Mouse (Mus musculus) embryonic facial prominence, embryonic 13.5 days (tissue): Measurements from ENCODE around the gene Fndc7. TPM values are rescaled to one million over a fixed set of nuclear protein-coding genes. Genes with fewer than 3 reads are reported as not detected.

Experiments
- ATAC-seq: fragments of 200-750 bp; cut with Nextera tagmentation; 2 replicates; pipeline ENCODE4 v1.8.0; 2017; ENCODE audit warnings: low read depth; ENCODE audit not compliant: insufficient number of reproducible peaks, insufficient read depth, low FRiP score, low TSS enrichment
- H3K27ac ChIP-seq: fragments of 300-500 bp; sonication (generic); 2 replicates; pipeline ENCODE4 v1.5.1; 2015; ENCODE audit warnings: moderate library complexity, mild to moderate bottlenecking, inconsistent platforms
- H3K27me3 ChIP-seq: fragments of 300-500 bp; sonication (generic); 2 replicates; pipeline ENCODE4 v1.6.1; 2015; ENCODE audit warnings: mild to moderate bottlenecking, inconsistent platforms
- H3K36me3 ChIP-seq: fragments of 300-500 bp; sonication (generic); 2 replicates; pipeline ENCODE4 v1.6.1; 2015; ENCODE audit warnings: mild to moderate bottlenecking, inconsistent platforms
- H3K4me1 ChIP-seq: fragments of 300-500 bp; sonication (generic); 2 replicates; pipeline ENCODE4 v1.6.1; 2015; ENCODE audit warnings: inconsistent platforms
- H3K4me2 ChIP-seq: fragments of 300-500 bp; sonication (generic); 2 replicates; pipeline ENCODE4 v1.6.1; 2015; ENCODE audit warnings: moderate library complexity, mild to moderate bottlenecking, inconsistent platforms
- H3K4me3 ChIP-seq: fragments of 300-500 bp; sonication (generic); 2 replicates; pipeline ENCODE4 v1.5.1; 2015; ENCODE audit warnings: mild to moderate bottlenecking, inconsistent platforms
- H3K9ac ChIP-seq: fragments of 300-500 bp; sonication (generic); 2 replicates; pipeline ENCODE4 v1.6.1; 2015; ENCODE audit warnings: mild to moderate bottlenecking, inconsistent platforms
- H3K9me3 ChIP-seq: fragments of 300-500 bp; sonication (generic); 2 replicates; pipeline ENCODE4 v1.6.1; 2016; ENCODE audit warnings: inconsistent platforms
- WGBS: fragments of 180-500 bp; shearing (Covaris S2); methylation state at CpG from one replicate; pipeline ENCODE4 v1.1.7; 2015; ENCODE audit warnings: mixed read lengths; 5-methylcytosine and 5-hydroxymethylcytosine counted together
- polyA plus RNA-seq: library from polyadenylated mRNA; unstranded; fragments of >200 nt; fragmentation: Nextera tagmentation; extraction: Ambion mirVana; gene quantifications from 2 replicates; pipeline ENCODE4 v1.2.1, GENCODE M21; 2015

The Fndc7 gene
- polyA plus RNA-seq = 0.18 and 0.23 TPM in 2 replicates

DNA sequence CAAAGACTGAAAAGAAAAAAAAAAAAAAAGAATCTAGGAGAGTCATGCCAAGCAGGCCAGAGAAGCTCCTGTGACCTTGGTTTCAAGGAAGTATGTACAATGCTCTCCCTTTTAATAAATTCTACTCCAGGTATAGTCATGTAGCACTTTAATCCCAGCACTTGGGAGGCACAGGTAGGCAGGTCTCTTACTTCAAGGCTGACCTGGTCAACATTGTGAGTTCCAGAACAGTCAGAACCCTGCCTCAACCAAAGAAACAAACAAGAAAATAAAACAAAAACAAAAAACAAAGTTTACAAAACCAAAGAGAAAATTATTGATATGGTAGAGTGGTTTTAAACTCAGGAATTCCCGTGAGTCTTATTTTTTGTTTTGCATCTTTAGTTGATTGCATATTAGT, at the start of gene Fndc7:
Fndc7 (minus strand) TSS at position 101 of the 400 bp plus-strand sequence.
- no peak within 1 kb of the TSS for H3K4me3 ChIP-seq
- ATAC-seq = no peak
- no peak within 1 kb of the TSS for H3K9ac ChIP-seq
- H3K4me1 ChIP-seq = no peaks in the 10 kb centered on the region
- no peak within 1 kb of the TSS for H3K27ac ChIP-seq
- 92% methylated on average over 1 of the region's 1 CpGs for WGBS
- no peaks in the 10 kb centered on the region for H3K36me3 ChIP-seq
- no peaks in the 10 kb centered on the region for H3K27me3 ChIP-seq
- H3K4me2 ChIP-seq = no peak within 1 kb of the TSS
- no peaks in the 10 kb centered on the region for H3K9me3 ChIP-seq

DNA sequence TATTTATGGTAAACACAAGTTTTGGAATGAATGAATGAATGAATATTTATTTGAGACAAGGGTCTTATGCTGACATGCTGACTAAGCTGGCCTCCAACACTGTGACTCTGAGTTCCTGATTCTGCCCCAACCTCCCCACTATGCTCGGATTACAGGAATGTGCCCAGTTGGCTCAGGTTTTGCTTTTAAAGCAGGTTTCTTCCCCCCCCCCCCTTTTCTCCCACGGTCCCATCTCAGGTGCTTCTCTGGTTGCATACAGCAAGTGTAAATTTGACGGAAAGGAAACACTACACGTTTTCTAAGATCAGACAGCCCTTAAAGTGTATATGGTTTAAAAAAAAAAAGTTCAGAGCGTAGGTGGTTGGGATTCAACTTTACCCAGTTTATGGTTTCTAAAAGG, 49.8 kb upstream of the Fndc7 start, which contains the start of gene Henmt1:
Henmt1 (plus strand) TSS at position 301 of the 400 bp plus-strand sequence.
- H3K4me3 ChIP-seq = peak within 1 kb of the TSS; percentile 41
- peak within 1 kb of the TSS; percentile 61 for H3K4me2 ChIP-seq
- no peak within 1 kb of the TSS for H3K27ac ChIP-seq
- no peaks in the 10 kb centered on the region for H3K9me3 ChIP-seq
- WGBS = 64% methylated on average over 5 of the region's 5 CpGs
- no peaks in the 10 kb centered on the region for H3K27me3 ChIP-seq
- H3K4me1 ChIP-seq = 0 out of 2 replicates have a peak, but pooled peaks cover 3% of the 10 kb centered on the region
- no peak for ATAC-seq
- peak within 1 kb of the TSS; percentile 55 for H3K9ac ChIP-seq
- no peaks in the 10 kb centered on the region for H3K36me3 ChIP-seq

DNA sequence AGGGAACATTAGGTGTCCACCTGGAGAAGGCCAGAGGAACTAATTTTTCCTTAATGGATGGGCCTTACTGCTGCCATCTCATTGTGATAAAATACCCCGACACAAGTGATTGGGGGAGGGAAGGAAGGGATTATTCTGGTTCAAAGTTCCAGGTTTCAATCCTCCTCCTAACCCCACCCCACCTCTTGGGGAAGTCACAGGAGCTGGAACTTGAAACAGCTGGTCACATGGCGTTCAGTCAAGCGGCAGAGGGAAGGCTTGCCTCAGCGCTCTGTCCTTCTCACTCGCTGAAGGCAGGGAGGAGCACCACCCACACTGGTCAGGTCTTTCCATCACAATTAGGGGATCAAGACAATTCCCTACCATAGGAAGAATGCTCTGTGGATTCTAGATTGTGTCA, 48.9 kb upstream of the Fndc7 start:
- H3K4me2 ChIP-seq = no peak overlapping the region
- no peaks in the 10 kb centered on the region for H3K9me3 ChIP-seq
- no peak overlapping the region for H3K9ac ChIP-seq
- H3K27me3 ChIP-seq = no peaks in the 10 kb centered on the region
- WGBS = 88% methylated on average over 5 of the region's 5 CpGs
- 0 out of 2 replicates have a peak, but pooled peaks cover 3% of the 10 kb centered on the region for H3K4me1 ChIP-seq
- no peaks in the 10 kb centered on the region for H3K36me3 ChIP-seq
- H3K4me3 ChIP-seq = no peak overlapping the region
- ATAC-seq = no peak
- no peak overlapping the region for H3K27ac ChIP-seq

DNA sequence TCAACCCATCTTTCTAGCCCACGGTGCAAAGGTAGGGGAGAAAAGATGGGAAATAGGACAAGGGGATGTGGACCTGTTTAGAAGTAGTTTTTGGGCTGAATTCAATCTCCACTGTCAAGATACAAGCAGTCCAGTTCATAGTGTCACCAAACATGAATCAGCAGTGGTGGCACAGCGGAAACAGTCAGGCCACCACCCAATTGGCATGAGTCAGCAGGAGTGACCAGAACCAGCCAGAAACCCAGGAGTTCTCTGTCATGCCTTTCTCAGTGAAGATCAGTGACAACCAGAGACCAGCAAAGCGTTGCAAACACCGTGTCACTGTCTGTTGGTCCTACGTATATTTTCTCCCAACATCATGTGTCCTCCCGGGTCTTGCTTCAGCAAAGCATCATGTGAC, 43.7 kb upstream of the Fndc7 start:
- Histone ChIP-seq H3K27ac (no peak overlapping the region), H3K4me2 (no peak overlapping the region), H3K27me3 (no peaks in the 10 kb centered on the region), H3K9ac (no peak overlapping the region), H3K4me3 (no peak overlapping the region), H3K4me1 (no peaks in the 10 kb centered on the region), H3K36me3 (no peaks in the 10 kb centered on the region), H3K9me3 (no peaks in the 10 kb centered on the region)
- WGBS = 95% methylated on average over 6 of the region's 6 CpGs
- no peak for ATAC-seq

DNA sequence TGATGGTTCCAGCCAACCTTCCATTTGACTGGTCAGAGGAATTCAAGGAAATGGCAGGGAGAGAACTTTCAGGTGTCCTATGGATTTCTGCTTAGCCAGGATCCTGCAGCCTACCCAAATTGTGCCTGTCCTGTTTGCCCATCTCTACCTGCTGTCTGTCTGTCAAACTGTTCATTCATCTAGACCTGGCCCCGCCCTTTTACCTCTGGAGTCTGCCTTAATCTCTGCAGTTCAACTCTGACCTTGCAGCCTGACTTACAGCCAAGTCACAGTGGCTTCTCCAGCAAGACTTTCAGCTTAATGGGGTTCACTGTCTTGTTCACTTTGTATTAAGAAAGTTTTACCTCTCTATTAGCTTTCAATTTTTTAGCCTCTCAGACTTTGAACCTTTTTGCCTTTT, 36.5 kb upstream of the Fndc7 start:
- no peaks in the 10 kb centered on the region for H3K9me3 ChIP-seq
- ATAC-seq = no peak
- H3K9ac ChIP-seq = no peak overlapping the region
- no peaks in the 10 kb centered on the region for H3K27me3 ChIP-seq
- no peak overlapping the region for H3K4me2 ChIP-seq
- 66% methylated on average over 1 of the region's 1 CpGs for WGBS
- H3K4me3 ChIP-seq = no peak overlapping the region
- H3K36me3 ChIP-seq = no peaks in the 10 kb centered on the region
- H3K27ac ChIP-seq = no peak overlapping the region
- no peaks in the 10 kb centered on the region for H3K4me1 ChIP-seq

DNA sequence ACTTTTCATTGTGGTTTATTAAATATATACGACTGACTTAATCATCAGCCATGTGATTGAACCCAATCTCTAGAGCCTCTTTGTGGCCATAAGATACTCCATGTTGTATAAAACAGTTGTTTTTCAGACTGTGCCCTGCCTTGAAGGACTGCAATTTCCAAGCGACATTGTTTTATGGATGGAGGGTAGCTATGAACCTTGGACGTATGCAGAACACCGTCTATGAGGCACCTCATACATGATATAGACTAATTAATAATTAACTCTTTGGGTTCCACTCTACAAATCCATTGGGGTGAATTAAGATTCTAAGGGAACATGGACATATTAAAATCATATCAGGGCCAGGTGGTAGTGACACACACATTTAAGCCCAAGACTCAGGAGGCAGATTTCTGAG, 35.9 kb upstream of the Fndc7 start:
- Histone ChIP-seq H3K4me1 (no peaks in the 10 kb centered on the region), H3K27me3 (no peaks in the 10 kb centered on the region), H3K9ac (no peak overlapping the region), H3K4me3 (no peak overlapping the region), H3K4me2 (no peak overlapping the region), H3K36me3 (no peaks in the 10 kb centered on the region), H3K9me3 (no peaks in the 10 kb centered on the region), H3K27ac (no peak overlapping the region)
- 85% methylated on average over 4 of the region's 4 CpGs for WGBS
- no peak for ATAC-seq

DNA sequence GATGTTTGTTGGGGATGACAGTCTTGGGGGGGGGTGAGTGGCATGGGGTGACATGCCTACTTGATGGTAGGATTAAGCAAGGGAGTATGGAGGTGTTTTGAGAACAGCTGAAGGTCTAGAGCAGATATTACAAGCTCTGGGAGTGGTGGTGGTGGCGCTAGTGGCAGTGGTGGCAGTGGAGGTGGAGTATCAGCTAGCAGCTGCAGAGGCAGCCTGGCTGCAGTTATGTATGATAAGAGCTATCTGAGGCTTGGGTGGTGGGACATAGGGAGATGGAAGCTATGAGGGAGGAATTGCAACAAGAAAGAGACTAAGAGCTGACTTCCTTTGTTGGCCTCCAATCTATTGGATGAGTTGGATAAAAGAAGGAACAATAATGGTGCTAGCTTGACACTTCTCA, 32.0 kb upstream of the Fndc7 start:
- WGBS = 90% methylated on average over 1 of the region's 1 CpGs
- H3K4me3 ChIP-seq = no peak overlapping the region
- no peaks in the 10 kb centered on the region for H3K9me3 ChIP-seq
- ATAC-seq = no peak
- H3K9ac ChIP-seq = no peak overlapping the region
- no peak overlapping the region for H3K27ac ChIP-seq
- no peaks in the 10 kb centered on the region for H3K4me1 ChIP-seq
- H3K36me3 ChIP-seq = no peaks in the 10 kb centered on the region
- no peak overlapping the region for H3K4me2 ChIP-seq
- no peaks in the 10 kb centered on the region for H3K27me3 ChIP-seq

DNA sequence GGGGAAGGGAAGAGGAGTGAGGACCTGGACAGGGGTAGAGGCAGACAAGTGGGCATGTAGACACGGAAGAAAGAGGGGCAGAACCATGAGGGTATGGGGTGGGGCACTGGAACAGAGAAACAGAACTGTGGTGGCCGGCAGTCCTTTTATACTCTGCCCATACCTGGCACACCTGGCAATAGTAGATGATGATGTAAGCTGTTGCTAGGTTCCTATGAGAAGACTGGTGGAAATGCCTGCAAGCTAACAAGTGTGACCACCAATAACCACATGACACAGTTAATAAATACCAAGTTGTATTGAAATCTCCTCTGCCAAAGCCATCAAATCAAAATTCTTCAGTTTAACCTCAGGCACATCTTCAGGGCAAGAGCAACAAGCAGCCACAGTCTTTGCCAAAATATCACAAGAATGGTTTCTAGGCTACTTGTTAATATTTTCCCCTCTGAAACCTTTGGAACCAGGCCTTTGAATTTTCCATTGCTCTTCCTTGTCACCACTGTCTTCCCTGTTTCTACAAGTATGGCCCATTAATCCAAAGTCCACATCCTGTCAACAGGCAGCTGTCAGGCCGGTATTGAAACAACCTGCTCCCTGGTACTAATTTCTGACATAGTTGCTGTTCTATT, 30.7 kb upstream of the Fndc7 start:
- Histone ChIP-seq H3K9me3 (no peaks in the 10 kb centered on the region), H3K4me1 (no peaks in the 10 kb centered on the region), H3K9ac (no peak overlapping the region), H3K27me3 (no peaks in the 10 kb centered on the region), H3K27ac (no peak overlapping the region), H3K4me3 (no peak overlapping the region), H3K4me2 (no peak overlapping the region), H3K36me3 (no peaks in the 10 kb centered on the region)
- ATAC-seq = no peak
- 87% methylated on average over 3 of the region's 3 CpGs for WGBS

DNA sequence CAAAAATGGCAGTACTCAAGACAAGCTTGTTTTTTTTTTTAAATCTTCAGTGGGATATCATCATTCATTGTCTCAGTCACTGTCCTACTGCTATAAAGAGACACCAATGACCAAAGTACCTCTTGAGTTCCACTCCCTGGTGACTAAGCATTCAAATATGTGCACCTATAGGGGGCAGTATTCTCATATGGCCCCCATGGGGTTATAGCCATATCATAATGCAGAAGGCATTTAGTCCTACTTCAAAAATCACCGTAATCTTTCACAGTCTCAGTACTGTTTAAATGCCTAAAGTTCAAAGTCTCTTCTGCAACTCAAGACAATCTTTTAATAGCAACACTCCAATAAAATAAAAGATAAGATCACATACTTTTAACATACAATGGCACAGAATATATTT, 29.0 kb upstream of the Fndc7 start:
- WGBS = 95% methylated on average over 1 of the region's 1 CpGs

DNA sequence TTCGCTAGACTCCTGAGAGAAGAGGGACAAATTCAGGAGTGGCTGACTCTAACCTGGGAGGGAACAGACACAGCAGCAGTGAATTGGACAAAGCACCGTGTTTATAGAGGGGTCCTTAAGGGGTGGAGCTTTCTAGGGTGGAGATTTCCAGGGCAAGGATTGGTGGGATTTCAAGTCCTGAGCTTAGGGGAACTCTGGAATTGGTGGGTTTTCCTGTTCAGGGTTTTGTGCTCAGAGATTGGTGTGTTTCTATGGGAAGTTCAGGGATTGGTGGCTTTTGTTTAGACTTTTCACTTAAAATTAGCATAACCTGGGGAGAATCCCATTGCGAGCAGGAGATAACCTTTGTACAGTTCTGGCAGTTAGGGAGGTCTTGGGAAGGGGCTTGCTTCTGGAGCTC, 28.2 kb upstream of the Fndc7 start:
- no peak for ATAC-seq
- no peak overlapping the region for H3K27ac ChIP-seq
- no peak overlapping the region for H3K4me2 ChIP-seq
- H3K4me3 ChIP-seq = no peak overlapping the region
- no peaks in the 10 kb centered on the region for H3K27me3 ChIP-seq
- H3K9ac ChIP-seq = no peak overlapping the region
- no peaks in the 10 kb centered on the region for H3K9me3 ChIP-seq
- no peaks in the 10 kb centered on the region for H3K4me1 ChIP-seq
- H3K36me3 ChIP-seq = no peaks in the 10 kb centered on the region
- WGBS = 67% methylated on average over 3 of the region's 3 CpGs

More for the DNA sequence above, 29.0 kb upstream of the Fndc7 start:
- H3K36me3 ChIP-seq = no peaks in the 10 kb centered on the region
- no peaks in the 10 kb centered on the region for H3K27me3 ChIP-seq
- no peaks in the 10 kb centered on the region for H3K9me3 ChIP-seq
- H3K4me3 ChIP-seq = no peak overlapping the region
- no peak overlapping the region for H3K9ac ChIP-seq
- no peak overlapping the region for H3K4me2 ChIP-seq
- ATAC-seq = no peak
- H3K4me1 ChIP-seq = no peaks in the 10 kb centered on the region
- H3K27ac ChIP-seq = no peak overlapping the region

DNA sequence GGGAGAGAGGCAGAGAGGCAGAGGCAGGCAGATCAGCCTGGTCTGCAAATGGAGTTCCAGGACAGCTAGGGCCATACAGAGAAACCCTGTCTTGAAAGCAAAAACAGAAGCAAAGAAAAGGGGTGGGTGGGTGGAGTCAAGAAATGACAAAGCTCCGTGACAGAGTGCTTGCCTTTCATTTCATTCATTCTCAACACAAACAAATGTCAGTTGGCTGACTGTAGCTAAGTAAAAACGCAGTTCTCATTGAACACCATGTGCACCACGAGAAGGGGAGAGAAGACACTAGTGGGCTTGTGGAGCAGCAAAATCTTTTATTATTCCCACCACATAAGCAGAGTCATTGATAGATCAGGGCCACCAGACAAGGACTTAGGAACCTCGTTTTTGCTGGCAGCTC, 27.0 kb upstream of the Fndc7 start:
- H3K9ac ChIP-seq = 0 out of 2 replicates have a peak overlapping the region, but pooled peaks have one; percentile 17
- H3K27ac ChIP-seq = no peak overlapping the region
- no peaks in the 10 kb centered on the region for H3K9me3 ChIP-seq
- 40% methylated on average over 4 of the region's 4 CpGs for WGBS
- no peak for ATAC-seq
- H3K4me2 ChIP-seq = no peak overlapping the region
- peaks cover 5% of the 10 kb centered on the region; the same call in 1 of the 2 replicates for H3K4me1 ChIP-seq
- no peaks in the 10 kb centered on the region for H3K36me3 ChIP-seq
- H3K4me3 ChIP-seq = no peak overlapping the region
- no peaks in the 10 kb centered on the region for H3K27me3 ChIP-seq

DNA sequence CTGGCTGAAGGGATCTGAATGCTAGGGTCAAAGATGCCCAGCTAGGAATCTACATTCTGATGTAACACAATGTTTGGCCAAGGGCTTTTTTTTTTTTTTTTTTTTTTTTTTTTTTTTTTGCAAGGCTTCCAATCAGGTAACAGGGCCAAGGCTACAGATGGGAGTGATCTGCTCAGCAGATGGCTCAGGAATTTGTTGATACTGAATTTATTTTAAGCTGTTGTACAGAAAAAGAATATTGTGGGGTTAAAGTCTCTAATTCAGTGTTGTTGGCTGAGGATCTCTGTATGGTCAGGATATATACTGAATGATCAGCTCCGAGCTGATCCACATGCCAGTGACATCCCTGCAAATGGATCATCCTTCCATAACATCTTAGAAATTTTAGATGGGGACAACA, 26.2 kb upstream of the Fndc7 start:
- no peak overlapping the region for H3K27ac ChIP-seq
- H3K4me2 ChIP-seq = no peak overlapping the region
- ATAC-seq = no peak
- H3K9ac ChIP-seq = no peak overlapping the region
- H3K27me3 ChIP-seq = no peaks in the 10 kb centered on the region
- H3K4me3 ChIP-seq = no peak overlapping the region
- H3K9me3 ChIP-seq = no peaks in the 10 kb centered on the region
- no peaks in the 10 kb centered on the region for H3K36me3 ChIP-seq
- WGBS = 75% methylated on average over 1 of the region's 1 CpGs
- peaks cover 5% of the 10 kb centered on the region; the same call in 1 of the 2 replicates for H3K4me1 ChIP-seq
